Mouse (Mus musculus) thymus, postnatal 4 days (tissue): ENCODE results near the gene Mbtps2.

Source experiments
- DNase-seq: peaks from one replicate; pipeline ENCODE4 v3.0.0; 2021

Gene Mbtps2

DNA sequence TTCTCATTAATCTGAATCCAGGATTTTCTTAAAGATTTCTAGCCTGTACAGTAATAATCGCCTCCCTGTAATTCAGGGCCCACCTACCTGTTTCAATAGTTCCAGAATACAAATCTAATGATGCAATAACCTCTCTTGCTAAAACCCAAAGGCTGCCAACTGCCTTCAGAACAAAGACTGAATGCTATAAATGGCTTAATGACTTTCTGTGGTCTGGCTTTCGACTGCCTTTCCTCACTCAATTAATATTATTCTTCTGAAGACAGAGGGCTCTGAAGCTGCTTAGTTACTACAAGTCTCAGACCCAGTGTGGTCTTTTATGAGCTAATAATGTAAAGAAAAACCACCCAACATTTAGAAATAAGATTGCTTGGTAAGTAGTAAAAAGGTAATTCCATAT, 96.6 kb downstream of the Mbtps2 start:
- no peak for DNase-seq

DNA sequence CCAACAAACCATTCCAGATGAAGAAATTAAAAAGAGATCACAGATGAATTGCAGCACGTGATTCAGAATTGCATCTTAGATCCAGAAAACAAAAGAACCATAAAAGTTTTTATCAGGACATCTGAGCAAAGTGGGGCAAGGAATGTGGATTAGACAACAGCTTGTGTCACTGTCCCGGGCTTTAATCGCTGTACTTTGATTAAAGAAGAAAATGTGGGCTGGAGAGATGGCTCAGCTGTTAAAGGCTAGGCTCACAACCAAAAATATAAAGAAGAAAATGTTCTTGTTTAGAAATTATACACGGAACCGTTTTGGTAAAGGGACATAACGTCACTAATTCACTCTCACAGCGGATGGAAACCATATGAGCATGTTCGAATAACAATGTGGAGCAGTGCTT, 98.5 kb downstream of the Mbtps2 start:
- no peak for DNase-seq

DNA sequence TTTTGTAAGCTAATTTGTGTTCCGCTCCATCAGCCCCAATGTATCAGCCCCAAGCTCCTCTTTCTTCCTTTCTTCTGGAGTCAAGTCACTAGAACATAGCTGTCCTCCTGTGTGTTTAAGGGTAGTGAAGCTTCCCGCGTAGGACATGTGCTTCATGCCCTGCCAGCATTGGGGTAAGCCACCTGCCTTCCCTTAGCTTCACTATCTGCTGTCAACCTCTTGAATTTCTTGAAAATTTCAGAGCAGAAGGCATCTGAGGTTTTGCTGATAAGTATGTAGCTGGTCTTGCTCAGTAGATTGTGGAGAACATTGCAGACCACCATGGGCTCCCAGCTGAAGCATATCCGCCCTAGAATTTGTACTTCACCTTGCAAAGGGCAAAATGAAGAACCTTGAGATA, 105.4 kb downstream of the Mbtps2 start:
- DNase-seq, result no peak

DNA sequence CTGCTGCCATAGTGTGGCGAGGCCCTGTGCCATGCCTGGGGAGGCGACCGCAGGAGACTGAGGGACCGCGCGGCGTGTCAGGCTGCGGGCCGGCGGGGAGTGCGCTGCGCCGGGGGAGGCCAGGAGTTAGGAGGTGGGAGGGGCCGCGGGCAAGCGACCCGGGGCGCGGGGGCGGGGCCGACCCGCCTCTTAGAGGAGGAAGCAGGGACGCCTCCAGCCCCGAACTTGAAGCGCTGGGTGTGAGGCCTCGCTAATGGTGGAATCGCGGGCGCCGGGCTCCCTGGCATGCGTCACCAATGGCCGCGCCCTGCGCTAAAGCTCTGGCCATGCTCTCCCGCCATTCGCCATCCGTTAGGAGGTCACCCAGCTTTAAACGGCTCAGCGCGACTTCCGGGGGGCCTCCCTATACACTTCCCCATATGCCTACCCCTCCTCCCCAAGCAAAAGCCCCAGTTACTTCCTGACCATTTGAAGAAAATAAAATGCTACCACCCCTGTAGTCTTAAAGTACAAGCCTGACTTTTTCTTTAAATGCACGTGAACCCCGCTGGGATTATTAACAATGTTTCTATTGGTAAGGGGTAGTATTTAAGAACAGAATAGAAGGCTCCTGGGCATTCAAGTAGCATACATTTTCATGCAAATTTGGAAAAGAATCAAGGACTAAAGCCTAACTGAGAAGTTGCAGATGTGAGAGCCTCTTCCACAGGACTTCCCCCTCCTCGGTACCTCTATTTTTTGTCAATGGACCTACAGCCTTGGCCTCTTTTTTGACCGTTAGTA, 106.4 kb downstream of the Mbtps2 start, which contains the start of gene Sms:
Gene Sms (minus strand): TSS at position 344 of the 783 bp plus-strand sequence.
- peak; percentile 80 for DNase-seq

DNA sequence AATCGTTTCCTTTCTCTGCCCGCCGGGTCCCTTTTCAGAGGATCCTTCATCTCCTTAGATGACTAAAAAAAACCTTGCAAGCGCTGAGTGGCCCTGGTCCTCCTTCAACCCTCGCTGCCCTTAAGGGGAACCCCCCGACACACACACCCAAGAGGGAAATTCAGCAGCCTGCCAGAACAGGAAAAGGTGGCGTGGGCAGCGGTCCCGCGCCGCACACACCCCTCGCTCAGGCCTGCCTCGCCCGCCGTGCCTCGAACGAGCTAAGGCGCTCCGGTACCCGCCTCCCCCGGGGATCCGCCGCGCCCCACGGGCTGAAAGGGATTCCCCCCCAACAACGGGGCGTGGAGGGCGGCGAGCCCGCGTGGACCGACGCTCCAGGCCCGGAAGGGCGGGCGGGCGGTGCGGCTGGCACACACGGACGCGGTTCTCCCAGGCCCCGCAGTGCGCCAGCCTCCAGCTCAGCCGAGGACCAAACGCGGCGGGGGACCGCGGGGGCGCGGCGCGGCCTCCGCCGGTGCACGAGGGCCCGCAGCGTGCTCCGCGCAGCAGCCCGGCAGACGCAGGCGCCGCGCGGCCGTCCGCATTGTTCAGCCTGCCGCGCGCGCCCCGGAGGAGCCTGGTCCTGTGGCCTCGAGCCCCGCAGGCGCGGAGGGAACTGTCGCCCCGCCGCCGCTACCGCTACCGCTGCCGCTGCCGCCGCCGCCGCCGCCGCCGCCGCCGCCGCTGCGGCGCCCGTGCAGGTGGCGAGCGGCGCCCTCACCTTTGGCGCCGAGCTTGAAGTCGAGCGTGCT, 107.2 kb downstream of the Mbtps2 start:
- DNase-seq, result peak; percentile 57

DNA sequence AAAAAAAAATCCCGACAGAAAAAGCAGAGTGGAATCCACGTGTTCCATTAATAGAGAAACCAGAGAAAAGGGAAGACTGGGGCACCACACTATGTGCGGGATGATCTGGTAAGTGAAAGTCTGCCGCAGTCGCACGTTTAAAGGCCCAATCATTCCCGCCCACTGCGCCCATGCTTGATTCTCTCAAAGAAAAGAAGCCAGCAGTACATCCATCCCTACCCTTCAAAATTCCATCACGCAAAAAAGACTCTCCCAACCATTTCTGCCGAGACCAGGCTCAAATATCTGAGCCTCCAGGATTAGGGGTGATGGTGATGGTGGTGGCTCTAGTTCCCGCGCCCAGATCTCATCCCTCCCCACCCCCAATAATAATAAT, 107.8 kb downstream of the Mbtps2 start:
- peak; percentile 22 for DNase-seq

DNA sequence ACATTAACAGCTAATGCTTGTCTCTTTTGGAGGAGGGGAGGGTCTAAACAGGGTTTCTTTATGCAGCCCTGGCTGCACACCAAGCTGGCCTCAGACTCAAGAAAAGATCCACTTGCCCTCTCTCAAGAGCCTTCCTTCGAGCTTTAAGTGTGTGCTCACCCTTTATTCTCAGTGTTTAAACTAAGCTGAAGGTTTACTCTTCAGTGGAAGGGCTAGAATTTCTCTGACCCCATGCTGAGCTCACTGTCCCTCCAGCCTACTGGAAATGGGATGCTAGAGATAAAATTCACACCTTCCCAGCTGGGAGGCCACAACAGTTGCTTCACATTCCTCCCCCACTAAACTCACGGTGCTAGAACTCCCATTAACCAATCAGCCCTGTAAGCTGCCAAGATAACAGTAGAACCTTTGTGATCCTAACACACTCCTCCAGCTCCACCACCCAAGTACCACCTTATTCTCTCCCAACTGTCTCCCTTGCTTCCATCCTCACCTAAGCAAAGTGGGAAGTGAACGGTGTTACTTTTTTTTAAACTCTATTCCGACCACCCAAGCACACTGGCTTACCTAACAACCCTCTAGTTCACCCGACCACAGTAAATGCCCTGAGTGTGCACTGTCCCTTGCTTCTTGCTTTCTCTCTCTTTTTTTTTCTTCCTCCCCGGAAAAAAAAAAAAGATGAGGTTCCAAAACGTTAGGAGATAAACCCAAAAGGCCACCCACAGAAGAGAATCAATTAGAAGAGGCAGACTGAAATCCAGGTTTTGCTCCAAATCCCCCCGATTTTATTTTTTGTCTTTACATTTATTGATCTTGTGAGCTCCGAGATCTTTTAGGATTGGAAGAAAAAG, 108.4 kb downstream of the Mbtps2 start:
- DNase-seq, result no peak

DNA sequence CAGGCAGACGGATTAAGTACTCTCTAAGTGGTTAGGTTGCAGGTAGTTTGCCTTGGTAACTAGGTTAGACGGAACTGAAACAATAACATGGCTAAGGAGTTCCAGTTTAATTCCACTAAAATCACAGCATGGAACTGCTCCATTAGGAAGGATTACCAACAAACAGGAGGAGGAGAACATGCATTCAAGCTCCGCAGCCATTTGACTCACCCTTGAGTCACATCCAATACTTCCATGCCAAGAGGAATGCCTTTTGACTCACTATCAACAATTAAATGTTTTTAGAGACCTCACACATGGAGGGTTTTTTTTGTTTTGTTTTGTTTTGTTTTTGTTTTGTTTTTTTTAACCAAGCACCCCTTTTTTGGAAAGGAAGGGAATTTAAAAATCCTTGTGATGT, 109.7 kb downstream of the Mbtps2 start:
- DNase-seq, result no peak

DNA sequence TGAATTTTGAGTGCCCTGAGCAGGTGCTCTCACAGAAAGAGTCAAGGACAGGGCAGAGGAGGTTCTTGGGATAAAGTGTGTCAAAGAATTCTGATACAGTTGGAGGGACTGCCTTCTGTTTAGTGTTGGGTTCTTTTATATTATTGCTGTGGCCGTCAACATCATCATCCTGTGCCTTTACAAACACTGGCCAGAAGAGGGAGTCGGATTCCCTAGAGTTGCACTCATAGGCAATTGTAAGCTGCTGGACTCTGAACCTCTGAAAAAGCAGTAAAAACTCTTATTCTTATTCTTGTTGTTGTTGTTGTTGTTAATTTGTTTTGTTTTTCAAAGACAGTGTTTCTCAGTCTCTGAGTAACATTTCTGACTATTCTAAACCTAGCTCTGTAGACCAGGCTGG, 111.8 kb downstream of the Mbtps2 start:
- peak; percentile 29 for DNase-seq
